Comparison of ENCODE assay signal across 20 mouse cellular contexts in the genomic region with DNA sequence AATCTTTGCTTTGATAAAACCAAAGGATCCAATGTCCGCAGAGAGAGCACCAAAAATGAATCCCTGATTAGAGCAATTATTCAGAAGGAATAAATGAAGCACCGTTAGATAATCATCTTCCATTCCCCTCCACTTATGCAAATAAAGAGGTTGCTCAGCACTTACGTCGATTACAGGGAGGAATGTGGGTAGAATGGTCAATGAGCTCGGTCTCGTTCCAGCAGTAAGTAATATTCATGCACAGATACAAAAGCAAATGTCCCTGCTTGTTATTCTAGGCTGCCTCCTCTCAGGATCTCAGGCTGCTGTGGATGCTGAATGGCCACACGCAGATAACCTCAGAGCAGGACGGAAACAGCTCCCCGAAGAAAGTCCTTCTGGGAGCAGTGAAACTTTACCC. TPM values are rescaled to one million over a fixed set of nuclear protein-coding genes. Genes with fewer than 3 reads are reported as not detected.
"Had no signal": no experiment of that assay in that cellular context is flagged by ENCODE, and none has a peak within 500 bp of the region (broad histone marks: within the 10 kb centered on the region; RNA-seq: fewer than 3 reads in every experiment).

No protein-coding gene starts in this region.

- H3K4me2 ChIP-seq: lung, embryonic 15.5 days; midbrain, embryonic 11.5 days; midbrain, embryonic 13.5 days; neural tube, embryonic 12.5 days; stomach, embryonic 15.5 days had no signal

- DNase-seq: liver, postnatal 0 days; lung, adult 2 months; lung, postnatal 14 days; lung, postnatal 36 days; right cerebral cortex, postnatal 14 days; thymus, adult 2 months; thymus, postnatal 25 days; thymus, postnatal 4 days had no signal

- ATAC-seq: liver, postnatal 0 days; lung, postnatal 0 days; midbrain, embryonic 13.5 days had no signal

- H3K36me3 ChIP-seq: lung, embryonic 15.5 days; midbrain, embryonic 13.5 days; neural tube, embryonic 12.5 days; stomach, embryonic 15.5 days had no signal

- H3K9ac ChIP-seq: liver, postnatal 0 days; lung, embryonic 15.5 days; midbrain, embryonic 13.5 days; neural tube, embryonic 12.5 days; stomach, embryonic 15.5 days had no signal

- H3K4me1 ChIP-seq: lung, embryonic 15.5 days; midbrain, embryonic 13.5 days; neural tube, embryonic 12.5 days; stomach, embryonic 15.5 days had no signal

- H3K27me3 ChIP-seq: lung, embryonic 15.5 days; megakaryocyte, embryonic 14.5 days; midbrain, embryonic 13.5 days; neural tube, embryonic 12.5 days; stomach, embryonic 15.5 days had no signal

- H3K27ac ChIP-seq: lung, embryonic 15.5 days; macrophage; midbrain, embryonic 13.5 days; neural tube, embryonic 12.5 days; stomach, embryonic 15.5 days; stomach, postnatal 0 days had no signal

- H3K9me3 ChIP-seq: lung, embryonic 15.5 days; megakaryocyte, embryonic 14.5 days; midbrain, embryonic 13.5 days; neural tube, embryonic 12.5 days; stomach, embryonic 15.5 days had no signal

- H3K4me3 ChIP-seq: lung, embryonic 15.5 days; megakaryocyte, embryonic 14.5 days; midbrain, embryonic 13.5 days; neural tube, embryonic 12.5 days; stomach, embryonic 15.5 days had no signal

RNA-seq across cellular contexts. Expression of a gene that starts 51.1 kb away (rescaled TPM):
- total RNA-seq: megakaryocyte progenitor cell, adult 5-6 weeks; monocyte, adult 5-6 weeks; neutrophil, adult 5-6 weeks had no signal
- polyA plus RNA-seq: macrophage; thymus, adult 2 months had no signal
